ENCODE assay signal across 24 mouse cellular contexts in the genomic region with DNA sequence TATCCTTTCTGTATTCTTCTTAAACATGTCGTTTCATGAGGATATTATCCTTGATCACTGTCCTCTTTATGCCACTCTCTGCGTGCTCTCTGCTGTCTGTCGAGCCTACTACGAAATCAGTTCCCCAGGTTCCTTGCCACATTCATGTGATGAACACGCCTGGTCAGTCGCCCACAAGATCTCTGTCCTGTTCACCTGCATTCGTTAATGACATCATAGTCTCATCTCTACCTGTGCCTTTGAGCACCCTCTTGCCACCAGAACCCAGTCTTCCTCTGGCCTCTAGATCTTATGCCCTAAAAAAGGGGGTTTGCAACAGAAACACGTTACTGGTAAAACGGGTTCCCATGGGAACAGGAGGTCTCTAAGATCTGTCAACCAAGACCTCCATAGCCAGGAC.
DNase-seq lines count a peak whose midpoint lies in the region; ATAC-seq and TF ChIP-seq lines count a peak whose summit lies in the region.
"Had no signal": no experiment of that assay in that cellular context is flagged by ENCODE, and none has a peak within 500 bp of the region (broad histone marks: within the 10 kb centered on the region; RNA-seq: fewer than 3 reads in every experiment).

No protein-coding gene starts in this region.

- DNase-seq in spleen, adult 2 months (ENCODE audit: low read depth in 1 of 2, low spot score in 2 of 2), result no peak
- DNase-seq in spleen, adult 12 weeks (ENCODE audit: low spot score), result no peak
- DNase-seq in embryonic facial prominence, embryonic 10.5 days (ENCODE audit: low spot score), result no peak
- DNase-seq in liver, result no peak
- DNase-seq in lung, postnatal 14 days, result no peak
- DNase-seq in layer of hippocampus, postnatal 14 days (ENCODE audit: low spot score in 2 of 2), result no peak
- DNase-seq: adrenal gland, adult 2 months; adrenal gland, postnatal 14 days; cerebellum, adult 11 months; cerebellum, adult 2 months; cerebellum, postnatal 10 days; cerebellum, postnatal 36 days; embryo, embryonic 11 days; gastrocnemius, postnatal 25 days; heart, adult 2 months had no signal

- no peak for TF ChIP-seq POLR2A in spleen, adult 2 months (IDR thresholded peaks at IDR 0.05; ENCODE audit: low read depth, low read length)

- H3K9me3 ChIP-seq in embryonic facial prominence, embryonic 10.5 days, result no peaks in the 10 kb centered on the region
- H3K9me3 ChIP-seq in embryonic facial prominence, embryonic 13.5 days, result no peaks in the 10 kb centered on the region
- H3K9me3 ChIP-seq: embryonic facial prominence, embryonic 15.5 days; forebrain, embryonic 12.5 days; forebrain, embryonic 15.5 days; heart, embryonic 10.5 days; hindbrain, embryonic 12.5 days; hindbrain, embryonic 15.5 days had no signal

- no peaks in the 10 kb centered on the region for H3K27me3 ChIP-seq in spleen, adult 2 months (ENCODE audit: control insufficient read depth, insufficient read depth, low read length)
- H3K27me3 ChIP-seq in embryonic facial prominence, embryonic 10.5 days (replicated peaks; ENCODE audit: low read depth, poor library complexity, severe bottlenecking), result no peaks in the 10 kb centered on the region
- H3K27me3 ChIP-seq in embryonic facial prominence, embryonic 13.5 days, result no peaks in the 10 kb centered on the region
- H3K27me3 ChIP-seq: embryonic facial prominence, embryonic 15.5 days; forebrain, embryonic 15.5 days; hindbrain, embryonic 12.5 days; hindbrain, embryonic 15.5 days had no signal

- ATAC-seq in embryonic facial prominence, embryonic 13.5 days (ENCODE audit: insufficient number of reproducible peaks, insufficient read depth, low FRiP score, low TSS enrichment, low read depth), result no peak
- ATAC-seq: CD4-positive, CD25-positive, alpha-beta regulatory T cell, adult 4 months; forebrain, embryonic 15.5 days had no signal

- H3K27ac ChIP-seq in spleen, adult 2 months (ENCODE audit: insufficient read depth, low read length), result peak overlapping the region; percentile 3; the same call in 1 of the 2 replicates
- peak overlapping the region; percentile 7; the same call in 1 of the 2 replicates for H3K27ac ChIP-seq in embryonic facial prominence, embryonic 10.5 days (replicated peaks)
- peak overlapping the region; percentile 3; the same call in 1 of the 2 replicates for H3K27ac ChIP-seq in embryonic facial prominence, embryonic 13.5 days
- H3K27ac ChIP-seq: embryonic facial prominence, embryonic 15.5 days; forebrain, embryonic 12.5 days; forebrain, embryonic 15.5 days; heart, adult 2 months; heart, embryonic 10.5 days; hindbrain, embryonic 12.5 days; hindbrain, embryonic 15.5 days had no signal

- H3K4me1 ChIP-seq in spleen, adult 2 months (ENCODE audit: control insufficient read depth, insufficient read depth, insufficient read length), result peaks cover 17% of the 10 kb centered on the region
- peaks cover 27% of the 10 kb centered on the region for H3K4me1 ChIP-seq in embryonic facial prominence, embryonic 10.5 days
- H3K4me1 ChIP-seq in embryonic facial prominence, embryonic 13.5 days, result peaks cover 13% of the 10 kb centered on the region
- H3K4me1 ChIP-seq: embryonic facial prominence, embryonic 15.5 days; forebrain, embryonic 15.5 days; hindbrain, embryonic 15.5 days had no signal

- H3K9ac ChIP-seq in embryonic facial prominence, embryonic 13.5 days, result no peak overlapping the region
- H3K9ac ChIP-seq: embryonic facial prominence, embryonic 15.5 days; forebrain, embryonic 12.5 days; forebrain, embryonic 15.5 days; hindbrain, embryonic 12.5 days; hindbrain, embryonic 15.5 days had no signal

- H3K36me3 ChIP-seq in spleen, adult 2 months (ENCODE audit: control insufficient read depth, insufficient read depth, low read length), result no peaks in the 10 kb centered on the region
- no peaks in the 10 kb centered on the region for H3K36me3 ChIP-seq in embryonic facial prominence, embryonic 10.5 days (replicated peaks)
- no peaks in the 10 kb centered on the region for H3K36me3 ChIP-seq in embryonic facial prominence, embryonic 13.5 days
- H3K36me3 ChIP-seq: embryonic facial prominence, embryonic 15.5 days; forebrain, embryonic 12.5 days; forebrain, embryonic 15.5 days; heart, embryonic 10.5 days; hindbrain, embryonic 12.5 days; hindbrain, embryonic 15.5 days had no signal

- no peak for TF ChIP-seq CTCF in spleen, adult 2 months (IDR thresholded peaks at IDR 0.05; ENCODE audit: extremely low read depth, insufficient read depth, insufficient read length, insufficient replicate concordance)

- WGBS in spleen, adult 2 months, result 71% methylated on average over 9 of the region's 9 CpGs
- WGBS in embryonic facial prominence, embryonic 10.5 days, result 86% methylated on average over 9 of the region's 9 CpGs
- WGBS in embryonic facial prominence, embryonic 13.5 days, result 87% methylated on average over 9 of the region's 9 CpGs

- H3K4me2 ChIP-seq in embryonic facial prominence, embryonic 13.5 days, result no peak overlapping the region
- H3K4me2 ChIP-seq: embryonic facial prominence, embryonic 15.5 days; forebrain, embryonic 12.5 days; forebrain, embryonic 15.5 days; hindbrain, embryonic 12.5 days; hindbrain, embryonic 15.5 days had no signal

- H3K4me3 ChIP-seq in spleen, adult 2 months (ENCODE audit: extremely low read depth, insufficient read depth, insufficient read length), result no peak overlapping the region
- H3K4me3 ChIP-seq in embryonic facial prominence, embryonic 10.5 days, result no peak overlapping the region
- no peak overlapping the region for H3K4me3 ChIP-seq in embryonic facial prominence, embryonic 13.5 days
- H3K4me3 ChIP-seq: embryonic facial prominence, embryonic 15.5 days; erythroblast, embryonic 14.5 days; forebrain, embryonic 12.5 days; forebrain, embryonic 15.5 days; heart, adult 2 months; heart, embryonic 10.5 days; hindbrain, embryonic 12.5 days; hindbrain, embryonic 15.5 days had no signal
